ENCODE assay signal across 27 mouse cellular contexts in the genomic region with DNA sequence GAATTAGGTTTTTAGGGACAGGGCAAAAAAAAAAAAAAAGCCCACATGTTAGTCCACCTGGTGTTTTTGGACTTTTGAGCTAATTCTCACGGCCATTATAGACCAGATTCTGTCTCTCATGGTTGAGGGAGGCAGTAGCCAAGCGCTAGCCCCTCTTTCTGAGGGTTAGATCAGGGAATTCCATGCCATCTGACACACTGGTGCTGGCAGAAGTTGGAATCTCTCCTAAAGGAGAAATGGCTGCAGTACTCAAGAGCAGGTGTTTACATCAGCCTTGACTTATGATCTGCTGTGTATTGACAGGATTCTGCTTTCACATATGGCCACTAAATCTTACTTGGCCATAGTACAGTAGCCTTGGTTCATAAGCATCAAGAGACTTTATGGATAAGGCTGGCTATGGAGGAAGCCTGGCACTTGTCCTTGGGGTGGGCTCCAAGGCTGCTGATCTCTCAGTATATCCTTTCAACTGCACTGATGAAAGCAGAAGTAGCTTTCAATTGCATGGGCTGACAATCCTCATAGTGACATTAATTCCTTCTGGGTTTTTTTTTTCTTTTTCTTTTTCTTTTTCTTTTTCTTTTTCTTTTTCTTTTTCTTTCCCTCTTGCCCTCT. TPM values are rescaled to one million over a fixed set of nuclear protein-coding genes. Genes with fewer than 3 reads are reported as not detected.
A peak's percentile ranks its signal among the peaks of the same experiment; 100 is the strongest.
DNase-seq lines count a peak whose midpoint lies in the region; ATAC-seq lines count a peak whose summit lies in the region.
"Had no signal": no experiment of that assay in that cellular context is flagged by ENCODE, and none has a peak within 500 bp of the region (broad histone marks: within the 10 kb centered on the region; RNA-seq: fewer than 3 reads in every experiment).

No protein-coding gene starts in this region.

- no peak for DNase-seq in forebrain, embryonic 10.5 days (ENCODE audit: extremely low spot score, low spot score)
- DNase-seq in left cerebral cortex, postnatal 4 days: peak; percentile 21
- DNase-seq in left cerebral cortex, postnatal 25 days (ENCODE audit: low spot score in 2 of 2): no peak
- DNase-seq in urinary bladder, postnatal 4 days (ENCODE audit: low spot score in 2 of 2): no peak
- DNase-seq: adrenal gland, adult 2 months; adrenal gland, postnatal 14 days; cerebellum, adult 11-12 months; cerebellum, adult 8-10 months; cerebellum, postnatal 25 days; gastrocnemius, adult 2 months; gastrocnemius, postnatal 25 days; heart, adult 2 months; heart, postnatal 14 days; heart, postnatal 4 days; kidney, adult 11 months had no signal

- H3K4me2 ChIP-seq in forebrain, embryonic 12.5 days: no peak overlapping the region
- no peak overlapping the region for H3K4me2 ChIP-seq in forebrain, embryonic 13.5 days
- no peak overlapping the region for H3K4me2 ChIP-seq in forebrain, embryonic 15.5 days (replicated peaks)
- H3K4me2 ChIP-seq: embryonic facial prominence, embryonic 12.5 days; embryonic facial prominence, embryonic 15.5 days; heart, embryonic 13.5 days; hindbrain, embryonic 12.5 days; hindbrain, embryonic 15.5 days; intestine, embryonic 15.5 days had no signal

- no peaks in the 10 kb centered on the region for H3K36me3 ChIP-seq in forebrain, embryonic 12.5 days (replicated peaks)
- H3K36me3 ChIP-seq in forebrain, embryonic 10.5 days (replicated peaks): 0 out of 2 replicates have a peak, but pooled peaks cover 3% of the 10 kb centered on the region
- H3K36me3 ChIP-seq in forebrain, embryonic 13.5 days (ENCODE audit: poor library complexity, severe bottlenecking): no peaks in the 10 kb centered on the region
- no peaks in the 10 kb centered on the region for H3K36me3 ChIP-seq in forebrain, embryonic 15.5 days
- H3K36me3 ChIP-seq: embryonic facial prominence, embryonic 12.5 days; embryonic facial prominence, embryonic 15.5 days; heart, embryonic 10.5 days; heart, embryonic 13.5 days; hindbrain, embryonic 12.5 days; hindbrain, embryonic 15.5 days; intestine, embryonic 15.5 days had no signal

- peak overlapping the region; percentile 65 for H3K27ac ChIP-seq in forebrain, embryonic 12.5 days
- no peak overlapping the region for H3K27ac ChIP-seq in forebrain, embryonic 10.5 days
- peak overlapping the region; percentile 63 for H3K27ac ChIP-seq in forebrain, embryonic 13.5 days
- peak overlapping the region; percentile 28; the same call in 1 of the 2 replicates for H3K27ac ChIP-seq in forebrain, embryonic 15.5 days (replicated peaks)
- H3K27ac ChIP-seq: embryonic facial prominence, embryonic 12.5 days; embryonic facial prominence, embryonic 15.5 days; gastrocnemius, adult 2 months; heart, adult 2 months; heart, embryonic 10.5 days; heart, embryonic 13.5 days; hindbrain, embryonic 12.5 days; hindbrain, embryonic 15.5 days; intestine, embryonic 15.5 days had no signal

- WGBS in forebrain, embryonic 12.5 days: 38% methylated on average over 2 of the region's 2 CpGs
- WGBS in forebrain, embryonic 10.5 days: 49% methylated on average over 2 of the region's 2 CpGs
- WGBS in forebrain, embryonic 13.5 days: 20% methylated on average over 2 of the region's 2 CpGs
- 31% methylated on average over 2 of the region's 2 CpGs for WGBS in forebrain, embryonic 15.5 days

- no peak overlapping the region for H3K9ac ChIP-seq in forebrain, embryonic 12.5 days
- no peak overlapping the region for H3K9ac ChIP-seq in forebrain, embryonic 13.5 days
- no peak overlapping the region for H3K9ac ChIP-seq in forebrain, embryonic 15.5 days (replicated peaks)
- H3K9ac ChIP-seq: embryonic facial prominence, embryonic 12.5 days; embryonic facial prominence, embryonic 15.5 days; heart, embryonic 13.5 days; hindbrain, embryonic 12.5 days; hindbrain, embryonic 15.5 days; intestine, embryonic 15.5 days had no signal

- H3K27me3 ChIP-seq in forebrain, embryonic 12.5 days: no peaks in the 10 kb centered on the region
- H3K27me3 ChIP-seq in forebrain, embryonic 10.5 days (ENCODE audit: poor library complexity, severe bottlenecking): peaks cover 8% of the 10 kb centered on the region; the same call in 1 of the 2 replicates
- no peaks in the 10 kb centered on the region for H3K27me3 ChIP-seq in forebrain, embryonic 13.5 days
- H3K27me3 ChIP-seq in forebrain, embryonic 15.5 days: no peaks in the 10 kb centered on the region
- H3K27me3 ChIP-seq: embryonic facial prominence, embryonic 12.5 days; embryonic facial prominence, embryonic 15.5 days; hindbrain, embryonic 12.5 days; hindbrain, embryonic 15.5 days; intestine, embryonic 15.5 days had no signal

- peaks cover 3% of the 10 kb centered on the region; the same call in 1 of the 2 replicates for H3K4me1 ChIP-seq in forebrain, embryonic 12.5 days
- peaks cover 38% of the 10 kb centered on the region for H3K4me1 ChIP-seq in forebrain, embryonic 10.5 days
- peaks cover 27% of the 10 kb centered on the region for H3K4me1 ChIP-seq in forebrain, embryonic 13.5 days
- H3K4me1 ChIP-seq in forebrain, embryonic 15.5 days: peaks cover 9% of the 10 kb centered on the region
- H3K4me1 ChIP-seq: embryonic facial prominence, embryonic 12.5 days; embryonic facial prominence, embryonic 15.5 days; heart, embryonic 10.5 days; heart, embryonic 13.5 days; hindbrain, embryonic 12.5 days; hindbrain, embryonic 15.5 days; intestine, embryonic 15.5 days had no signal

- intact Hi-C loops in left cerebral cortex, postnatal 4 days (cut with DNase I): no loop called here
- intact Hi-C loops in left cerebral cortex, postnatal 25 days (cut with DNase I): no loop called here

- no peak overlapping the region for H3K4me3 ChIP-seq in forebrain, embryonic 12.5 days (replicated peaks)
- H3K4me3 ChIP-seq in forebrain, embryonic 10.5 days: no peak overlapping the region
- no peak overlapping the region for H3K4me3 ChIP-seq in forebrain, embryonic 13.5 days
- H3K4me3 ChIP-seq in forebrain, embryonic 15.5 days: no peak overlapping the region
- H3K4me3 ChIP-seq: embryonic facial prominence, embryonic 12.5 days; embryonic facial prominence, embryonic 15.5 days; gastrocnemius, adult 2 months; heart, adult 2 months; heart, embryonic 10.5 days; heart, embryonic 13.5 days; hindbrain, embryonic 12.5 days; hindbrain, embryonic 15.5 days; intestine, embryonic 15.5 days had no signal

- H3K9me3 ChIP-seq in forebrain, embryonic 12.5 days: no peaks in the 10 kb centered on the region
- H3K9me3 ChIP-seq in forebrain, embryonic 10.5 days: no peaks in the 10 kb centered on the region
- no peaks in the 10 kb centered on the region for H3K9me3 ChIP-seq in forebrain, embryonic 13.5 days (replicated peaks)
- H3K9me3 ChIP-seq in forebrain, embryonic 15.5 days: no peaks in the 10 kb centered on the region
- H3K9me3 ChIP-seq: embryonic facial prominence, embryonic 12.5 days; embryonic facial prominence, embryonic 15.5 days; heart, embryonic 10.5 days; heart, embryonic 13.5 days; hindbrain, embryonic 12.5 days; hindbrain, embryonic 15.5 days; intestine, embryonic 15.5 days had no signal

- no peak; the same call in 1 of the 2 replicates for ATAC-seq in forebrain, embryonic 12.5 days (ENCODE audit: low FRiP score)
- peak; percentile 51; the same call in 1 of the 2 replicates for ATAC-seq in forebrain, embryonic 13.5 days
- no peak for ATAC-seq in forebrain, embryonic 15.5 days (replicated peaks)
- ATAC-seq in erythroid progenitor cell, adult 5-6 weeks (replicated peaks; ENCODE audit: low FRiP score, poor library complexity, severe bottlenecking): no peak
- ATAC-seq: CD4-positive, CD25-positive, alpha-beta regulatory T cell, adult 4 months; intestine, embryonic 15.5 days had no signal

RNA-seq across cellular contexts. Expression of gene Gpc4, which starts 26.5 kb away (rescaled TPM):
- 60.4 and 74.1 TPM in 2 replicates for polyA plus RNA-seq in forebrain, embryonic 12.5 days (2016; fragmentation: Nextera tagmentation; extraction: Ambion mirVana)
- 74.0 and 83.7 TPM in 2 replicates for polyA plus RNA-seq in forebrain, embryonic 10.5 days (2016; fragmentation: Nextera tagmentation; extraction: Ambion mirVana)
- total RNA-seq in left cerebral cortex, postnatal 4 days (2021): 10 to 100 TPM; 17.5 to 18.6 TPM
- 10 to 100 TPM; 21.2 to 23.0 TPM for total RNA-seq in left cerebral cortex, postnatal 25 days (2021)
- 47.3 and 48.2 TPM in 2 replicates for polyA plus RNA-seq in forebrain, embryonic 13.5 days (2015; fragmentation: Nextera tagmentation; extraction: Ambion mirVana)
- 31.3 and 38.0 TPM in 2 replicates for polyA plus RNA-seq in forebrain, embryonic 15.5 days (2015; fragmentation: Nextera tagmentation; extraction: Ambion mirVana)
- total RNA-seq in erythroid progenitor cell, adult 5-6 weeks (2015; ENCODE audit: low replicate concordance): 10.1 and 17.6 TPM in 2 replicates
- total RNA-seq in erythroid progenitor cell, adult 5-6 weeks (2017; ENCODE audit: low replicate concordance): 6.8 and 7.1 TPM in 2 replicates
- polyA plus RNA-seq: CD4-positive, CD25-positive, alpha-beta regulatory T cell, adult 4 months had no signal
